Mouse (Mus musculus) cortical plate, adult 2 months (tissue): Measurements from ENCODE around the gene Sfn.

Source experiments
- CTCF ChIP-seq: fragments of 200-500 bp; IDR thresholded peaks from 2 replicates; pipeline ENCODE4 v1.5.1; 2011; ENCODE audit warnings: mild to moderate bottlenecking, control low read depth, low read length; ENCODE audit not compliant: insufficient read depth; ENCODE audit errors: extremely low read depth
- POLR2A ChIP-seq: fragments of 200-500 bp; IDR thresholded peaks from 2 replicates; pipeline ENCODE4 v1.6.1; 2011; ENCODE audit warnings: mild to moderate bottlenecking, low read length, control low read depth; ENCODE audit not compliant: insufficient read depth; ENCODE audit errors: extremely low read depth

DNA sequence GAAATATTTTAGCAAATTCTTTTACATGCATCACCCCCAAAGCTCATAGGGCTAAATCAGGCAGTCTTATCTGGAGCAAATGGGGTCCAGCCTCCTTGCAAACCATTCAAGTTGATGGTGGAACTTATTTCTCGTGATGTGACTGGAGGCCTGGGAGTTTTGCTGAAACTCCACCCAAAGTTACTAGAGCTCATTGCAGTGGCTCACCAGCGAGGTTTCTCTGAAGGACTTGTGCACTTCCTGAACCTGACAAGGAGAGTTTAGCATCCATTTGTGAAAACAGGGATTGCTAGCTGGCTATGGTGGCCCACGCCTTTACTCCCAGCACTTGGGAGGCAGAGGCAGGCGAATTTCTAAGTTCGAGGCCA lies 32.1 kb upstream of the Sfn start:
- TF ChIP-seq CTCF = no peak
- TF ChIP-seq POLR2A = no peak
